Mouse (Mus musculus) stomach, embryonic 14.5 days (tissue): ENCODE data around the gene Prkag2. TPM values are rescaled to one million over a fixed set of nuclear protein-coding genes. Genes with fewer than 3 reads are reported as not detected.
A peak's percentile ranks its signal among the peaks of the same experiment; 100 is the strongest.

ENCODE experiments used
- ATAC-seq: fragments of 200-750 bp; cut with Nextera tagmentation; 2 replicates; pipeline ENCODE4 v1.8.0; 2017; ENCODE audit warnings: low read depth, moderate TSS enrichment; ENCODE audit not compliant: insufficient number of reproducible peaks, insufficient read depth, low FRiP score
- H3K27ac ChIP-seq: fragments of 300-500 bp; sonication (generic); 2 replicates; pipeline ENCODE4 v1.5.1; 2014; ENCODE audit warnings: mild to moderate bottlenecking, low read length, moderate library complexity, mixed read lengths
- H3K27me3 ChIP-seq: fragments of 300-500 bp; sonication (generic); 2 replicates; pipeline ENCODE4 v1.6.1; 2014; ENCODE audit warnings: low read length, control low read depth, mixed read lengths; ENCODE audit not compliant: control insufficient read depth, insufficient read depth
- H3K36me3 ChIP-seq: fragments of 300-500 bp; sonication (generic); 2 replicates; pipeline ENCODE4 v1.6.1; 2014; ENCODE audit warnings: mild to moderate bottlenecking, control low read depth, low read length, moderate library complexity, mixed read lengths; ENCODE audit not compliant: control insufficient read depth, insufficient read depth
- H3K4me1 ChIP-seq: fragments of 300-500 bp; sonication (generic); 2 replicates; pipeline ENCODE4 v1.6.1; 2014; ENCODE audit warnings: low read length, control low read depth, mixed read lengths; ENCODE audit not compliant: control insufficient read depth, insufficient read depth
- H3K4me2 ChIP-seq: fragments of 300-500 bp; sonication (generic); replicated peaks from 2 replicates; pipeline ENCODE4 v1.6.1; 2014; ENCODE audit warnings: low read depth, low read length, control low read depth
- H3K4me3 ChIP-seq: fragments of 300-500 bp; sonication (generic); 2 replicates; pipeline ENCODE4 v1.5.1; 2014; ENCODE audit warnings: low read depth, low read length, control low read depth
- H3K9ac ChIP-seq: fragments of 300-500 bp; sonication (generic); replicated peaks from 2 replicates; pipeline ENCODE4 v1.6.1; 2014; ENCODE audit warnings: low read depth, mild to moderate bottlenecking, control low read depth, low read length, moderate library complexity, mixed read lengths
- H3K9me3 ChIP-seq: fragments of 300-500 bp; sonication (generic); 2 replicates; pipeline ENCODE4 v1.6.1; 2016; ENCODE audit warnings: low read depth, low read length, control low read depth; ENCODE audit not compliant: control insufficient read depth
- WGBS: fragments of 180-500 bp; shearing (Covaris S2); extraction: QIAGEN DNeasy Blood & Tissue Kit; methylation state at CpG from one replicate; pipeline ENCODE4 v1.1.7; 2014; 5-methylcytosine and 5-hydroxymethylcytosine counted together
- polyA plus RNA-seq: library from polyadenylated mRNA; unstranded; fragments of >200 nt; fragmentation: Nextera tagmentation; extraction: Ambion mirVana; gene quantifications from 2 replicates; pipeline ENCODE4 v1.2.1, GENCODE M21; 2014

Prkag2 gene
- polyA plus RNA-seq, 1 experiment from 2014 or later: 54.7 TPM

DNA sequence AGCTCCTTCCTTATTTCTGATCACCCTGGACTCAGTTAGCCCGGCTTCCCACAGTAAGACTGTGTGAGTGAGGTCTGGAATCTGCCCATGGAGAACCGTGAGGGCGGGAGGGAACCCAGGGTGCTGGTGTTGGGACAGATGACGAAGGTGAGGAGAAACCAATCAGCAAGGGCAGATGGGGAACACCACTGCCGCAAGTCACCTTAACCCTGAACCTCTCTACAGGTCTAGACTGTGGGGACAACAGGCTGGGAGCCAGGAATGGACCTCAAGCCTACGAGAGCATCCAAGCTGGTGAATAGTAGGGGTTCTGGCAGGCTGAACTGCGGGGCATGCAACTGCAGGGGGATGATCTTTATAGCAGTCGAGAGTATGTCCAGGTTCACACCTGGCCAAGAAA is 196.0 kb downstream of the Prkag2 start:
- Histone ChIP-seq H3K4me3 (no peak overlapping the region), H3K9me3 (no peaks in the 10 kb centered on the region), H3K9ac (no peak overlapping the region), H3K27ac (no peak overlapping the region), H3K4me1 (peaks cover 9% of the 10 kb centered on the region; the same call in 1 of the 2 replicates), H3K36me3 (no peaks in the 10 kb centered on the region; the same call in 1 of the 2 replicates), H3K4me2 (no peak overlapping the region), H3K27me3 (no peaks in the 10 kb centered on the region)
- 90% methylated on average over 8 of the region's 8 CpGs for WGBS
- ATAC-seq: no peak

DNA sequence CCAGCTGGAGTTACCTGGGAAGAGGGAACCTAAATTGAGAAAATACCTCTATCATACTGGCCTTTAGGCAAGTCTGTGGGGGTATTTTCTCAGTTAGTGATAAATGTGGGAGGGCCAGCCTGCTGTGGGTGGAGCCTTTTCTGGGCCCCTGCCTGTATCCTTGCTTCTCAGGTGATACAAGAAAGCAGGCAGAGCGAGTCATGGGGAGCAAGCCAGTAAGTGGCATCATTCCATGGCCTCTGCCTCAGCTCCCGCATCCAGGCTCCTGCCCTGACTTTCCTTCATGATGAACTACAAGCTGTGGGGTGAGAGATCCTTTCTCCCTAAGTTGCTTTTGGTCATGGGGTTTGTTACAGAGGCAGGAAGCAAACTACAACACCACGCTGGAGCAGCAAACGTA is 196.4 kb downstream of the Prkag2 start:
- no peaks in the 10 kb centered on the region; the same call in 1 of the 2 replicates for H3K36me3 ChIP-seq
- no peak overlapping the region for H3K9ac ChIP-seq
- H3K4me2 ChIP-seq: no peak overlapping the region
- H3K9me3 ChIP-seq: no peaks in the 10 kb centered on the region
- no peak overlapping the region for H3K4me3 ChIP-seq
- WGBS: 80% methylated on average over 4 of the region's 4 CpGs
- H3K27ac ChIP-seq: no peak overlapping the region
- no peak for ATAC-seq
- peaks cover 9% of the 10 kb centered on the region; the same call in 1 of the 2 replicates for H3K4me1 ChIP-seq
- H3K27me3 ChIP-seq: no peaks in the 10 kb centered on the region

DNA sequence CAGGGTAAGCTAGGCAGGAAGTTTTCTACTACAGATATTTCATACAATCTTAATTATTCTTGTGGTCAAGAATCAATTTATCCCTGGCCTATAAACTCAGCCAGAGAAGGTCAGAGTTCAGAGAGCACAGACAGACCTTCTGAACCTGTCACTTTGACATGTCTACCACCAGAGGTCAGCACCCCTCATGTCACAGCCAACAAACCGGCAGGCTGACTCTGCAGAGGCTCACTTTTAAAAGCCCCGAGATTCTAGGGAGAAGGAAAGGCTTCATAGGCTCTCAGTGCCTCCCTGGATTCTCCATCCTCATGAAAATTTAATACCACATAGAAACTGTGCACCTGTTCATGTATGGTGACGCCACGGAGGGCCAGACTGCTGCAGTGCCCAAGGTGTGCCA is 197.6 kb downstream of the Prkag2 start:
- Histone ChIP-seq H3K4me3 (no peak overlapping the region), H3K27ac (no peak overlapping the region; the same call in 1 of the 2 replicates), H3K4me1 (peaks cover 9% of the 10 kb centered on the region; the same call in 1 of the 2 replicates), H3K4me2 (no peak overlapping the region), H3K9ac (no peak overlapping the region), H3K27me3 (no peaks in the 10 kb centered on the region), H3K9me3 (no peaks in the 10 kb centered on the region), H3K36me3 (no peaks in the 10 kb centered on the region; the same call in 1 of the 2 replicates)
- 33% methylated on average over 4 of the region's 4 CpGs for WGBS
- 0 out of 2 replicates have a peak, but pooled peaks have one; percentile 12 for ATAC-seq

DNA sequence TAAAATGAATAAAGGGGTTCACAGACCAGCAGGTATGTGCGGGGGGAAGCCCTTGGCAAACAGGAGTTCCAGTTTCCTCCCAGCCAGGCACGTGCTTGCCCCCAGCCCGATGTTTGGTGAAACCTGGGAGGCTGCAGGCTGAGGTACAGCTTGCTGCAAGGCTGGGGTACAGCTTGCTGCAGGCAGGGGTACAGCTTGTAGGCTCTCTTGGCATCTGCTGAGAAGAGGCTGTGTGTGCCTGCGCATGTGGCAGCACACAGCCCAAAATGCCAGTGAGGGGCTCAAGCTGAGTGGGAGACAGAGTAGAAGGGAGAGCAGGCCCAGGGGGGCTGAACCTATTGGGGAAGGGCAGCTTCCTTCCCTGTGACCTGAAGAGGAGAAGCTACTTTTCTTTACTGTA is 204.8 kb downstream of the Prkag2 start:
- 93% methylated on average over 4 of the region's 4 CpGs for WGBS
- H3K9ac ChIP-seq: no peak overlapping the region
- no peak overlapping the region for H3K4me3 ChIP-seq
- no peaks in the 10 kb centered on the region for H3K4me1 ChIP-seq
- H3K36me3 ChIP-seq: no peaks in the 10 kb centered on the region; the same call in 1 of the 2 replicates
- ATAC-seq: no peak
- H3K4me2 ChIP-seq: no peak overlapping the region
- H3K27me3 ChIP-seq: no peaks in the 10 kb centered on the region
- no peaks in the 10 kb centered on the region for H3K9me3 ChIP-seq
- H3K27ac ChIP-seq: no peak overlapping the region

DNA sequence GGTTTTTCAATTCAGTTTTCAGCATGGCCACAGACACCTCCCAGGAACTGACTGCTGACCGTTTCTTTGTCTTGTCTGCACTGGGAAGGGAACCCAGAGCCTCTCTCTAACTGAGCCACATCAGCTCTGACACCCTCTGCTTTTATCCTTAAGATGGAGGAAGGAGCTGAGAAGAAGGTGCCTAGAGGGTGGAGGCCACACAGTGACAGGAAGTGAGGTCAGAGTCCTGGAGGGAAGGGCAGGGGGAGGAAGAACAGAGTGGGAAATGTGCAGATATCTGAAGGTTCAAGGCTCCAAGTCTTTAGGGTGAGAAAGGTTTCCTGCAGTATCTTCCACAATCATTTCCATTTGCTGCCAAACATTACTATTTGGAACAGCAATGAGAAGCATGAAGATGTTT is 205.6 kb downstream of the Prkag2 start:
- 52% methylated on average over 1 of the region's 1 CpGs for WGBS
- Histone ChIP-seq H3K9me3 (no peaks in the 10 kb centered on the region), H3K27me3 (no peaks in the 10 kb centered on the region), H3K4me1 (no peaks in the 10 kb centered on the region), H3K9ac (no peak overlapping the region), H3K4me2 (no peak overlapping the region), H3K36me3 (no peaks in the 10 kb centered on the region), H3K4me3 (no peak overlapping the region), H3K27ac (no peak overlapping the region)
- ATAC-seq: no peak

DNA sequence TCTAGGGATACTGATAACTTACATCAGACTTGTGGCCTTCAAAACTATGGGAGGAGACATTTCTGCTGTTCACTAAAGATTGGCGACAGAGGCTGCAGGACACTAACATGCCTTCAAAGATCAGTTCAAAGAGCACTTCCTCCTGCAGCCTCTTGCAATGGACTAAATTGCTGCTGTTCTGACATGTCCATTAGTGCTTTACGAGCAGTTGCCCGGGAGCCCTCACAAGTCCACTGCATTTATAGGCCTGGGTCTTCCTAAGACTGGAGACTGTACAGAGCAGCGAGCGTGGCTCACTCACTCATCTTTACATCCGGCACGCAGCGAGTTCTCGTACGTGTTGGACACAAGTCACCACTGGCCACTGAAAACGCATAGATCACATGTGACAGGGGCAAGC is 208.0 kb downstream of the Prkag2 start:
- H3K27ac ChIP-seq: no peak overlapping the region
- no peak for ATAC-seq
- no peaks in the 10 kb centered on the region for H3K9me3 ChIP-seq
- H3K4me2 ChIP-seq: no peak overlapping the region
- no peak overlapping the region for H3K4me3 ChIP-seq
- WGBS: 80% methylated on average over 11 of the region's 11 CpGs
- no peaks in the 10 kb centered on the region for H3K27me3 ChIP-seq
- no peaks in the 10 kb centered on the region for H3K4me1 ChIP-seq
- no peak overlapping the region for H3K9ac ChIP-seq
- no peaks in the 10 kb centered on the region for H3K36me3 ChIP-seq

DNA sequence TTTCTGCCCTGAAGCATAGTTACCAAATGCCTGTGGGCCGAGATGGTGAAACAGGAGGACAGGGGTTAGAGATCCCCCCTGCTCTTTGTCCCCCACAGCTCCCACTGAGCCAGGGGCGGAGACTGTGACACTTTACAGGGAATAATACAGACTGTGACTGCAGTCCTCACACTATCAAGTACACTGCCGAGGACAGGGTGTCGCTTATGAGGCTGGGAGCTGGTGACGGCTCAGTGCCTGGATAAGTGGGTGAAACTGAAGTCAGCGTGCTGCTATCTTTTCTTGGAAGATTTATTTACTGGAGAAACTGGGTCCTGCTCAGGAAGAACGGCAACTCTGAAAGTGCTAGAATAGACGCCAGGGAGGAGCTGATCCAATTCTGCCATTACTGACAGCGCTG is 210.6 kb downstream of the Prkag2 start:
- Histone ChIP-seq H3K4me3 (no peak overlapping the region), H3K27me3 (no peaks in the 10 kb centered on the region), H3K9me3 (no peaks in the 10 kb centered on the region), H3K27ac (no peak overlapping the region), H3K9ac (no peak overlapping the region), H3K4me2 (no peak overlapping the region), H3K36me3 (peaks cover 5% of the 10 kb centered on the region; the same call in 1 of the 2 replicates), H3K4me1 (no peaks in the 10 kb centered on the region)
- no peak for ATAC-seq
- WGBS: 69% methylated on average over 9 of the region's 9 CpGs

DNA sequence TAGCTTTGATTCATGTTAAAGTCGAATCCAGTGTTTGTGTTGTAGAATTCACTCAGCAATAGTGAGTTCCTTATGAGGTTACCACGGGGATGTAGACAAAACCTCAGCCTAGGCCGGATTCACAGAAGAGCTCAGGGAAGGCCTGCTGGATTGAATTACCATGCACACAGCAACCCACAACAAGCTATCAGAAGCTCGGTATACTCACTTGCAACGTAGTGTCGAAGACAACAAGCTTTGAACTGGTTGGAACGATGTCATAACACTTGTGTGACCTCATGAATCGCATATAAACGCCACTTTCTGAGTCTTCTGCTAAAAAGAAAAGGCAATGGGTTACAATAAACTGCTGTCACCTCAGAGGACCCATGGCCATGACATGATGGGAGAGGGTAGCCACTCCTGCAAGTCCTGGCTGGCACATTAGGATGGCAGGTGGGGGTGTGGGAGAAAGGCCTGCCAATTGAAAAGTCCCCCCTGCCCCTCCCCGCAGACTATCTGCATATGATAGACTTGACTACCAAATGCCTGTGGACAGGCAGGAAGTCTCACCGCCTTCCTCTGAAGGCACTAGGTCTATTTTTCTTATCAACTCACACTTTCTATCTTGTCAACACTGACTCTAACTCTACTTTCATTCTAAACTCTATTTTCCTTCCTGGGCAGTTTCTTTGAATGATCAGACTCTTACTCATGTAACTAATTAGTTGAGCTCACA is 211.4 kb downstream of the Prkag2 start:
- H3K27ac ChIP-seq: no peak overlapping the region
- H3K4me2 ChIP-seq: no peak overlapping the region
- no peaks in the 10 kb centered on the region for H3K9me3 ChIP-seq
- H3K9ac ChIP-seq: no peak overlapping the region
- WGBS: 89% methylated on average over 11 of the region's 11 CpGs
- H3K4me3 ChIP-seq: no peak overlapping the region
- ATAC-seq: no peak
- peaks cover 5% of the 10 kb centered on the region; the same call in 1 of the 2 replicates for H3K36me3 ChIP-seq
- no peaks in the 10 kb centered on the region for H3K27me3 ChIP-seq
- no peaks in the 10 kb centered on the region for H3K4me1 ChIP-seq

DNA sequence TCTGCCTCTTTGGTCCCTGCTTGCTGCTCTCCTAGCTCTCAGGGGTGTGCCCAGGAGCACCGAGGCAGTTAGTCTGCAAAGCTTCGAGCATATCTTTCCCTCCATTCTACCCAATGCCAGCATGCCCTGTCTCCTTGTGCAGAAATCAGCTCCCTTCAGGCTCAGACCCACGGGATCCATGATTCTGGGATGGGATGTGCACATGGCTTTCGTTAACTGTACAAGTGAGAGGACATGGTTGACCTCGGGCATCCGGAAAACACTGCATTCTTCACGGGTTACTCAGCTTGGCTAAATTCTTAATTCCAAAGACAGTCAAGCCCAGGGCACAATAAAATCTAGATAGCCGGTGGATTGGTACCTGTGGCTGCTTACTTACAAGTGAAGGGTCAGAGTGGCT is 213.2 kb downstream of the Prkag2 start:
- no peak for ATAC-seq
- Histone ChIP-seq H3K27ac (no peak overlapping the region), H3K9ac (no peak overlapping the region), H3K9me3 (no peaks in the 10 kb centered on the region), H3K4me2 (no peak overlapping the region), H3K36me3 (peaks cover 5% of the 10 kb centered on the region; the same call in 1 of the 2 replicates), H3K4me1 (no peaks in the 10 kb centered on the region), H3K27me3 (no peaks in the 10 kb centered on the region), H3K4me3 (no peak overlapping the region)
- 83% methylated on average over 8 of the region's 8 CpGs for WGBS
